Mouse (Mus musculus) embryonic facial prominence, embryonic 11.5 days (tissue): ENCODE data around the gene Spin1. TPM values are rescaled to one million over a fixed set of nuclear protein-coding genes. Genes with fewer than 3 reads are reported as not detected.

Experiments used
- ATAC-seq: fragments of 200-750 bp; cut with Nextera tagmentation; replicated peaks from 2 replicates; pipeline ENCODE4 v1.8.0; 2017; ENCODE audit warnings: low read depth; ENCODE audit not compliant: insufficient number of reproducible peaks, low FRiP score, low TSS enrichment
- DNase-seq: peaks from one replicate; pipeline ENCODE4 v3.0.0-alpha.2; 2015; ENCODE audit warnings: low spot score
- H3K27ac ChIP-seq: fragments of 300-500 bp; sonication (generic); replicated peaks from 2 replicates; pipeline ENCODE4 v1.5.1; 2014; ENCODE audit warnings: mild to moderate bottlenecking, low read depth, low read length, control low read depth
- H3K27me3 ChIP-seq: fragments of 300-500 bp; sonication (generic); 2 replicates; pipeline ENCODE4 v1.6.1; 2014; ENCODE audit warnings: mild to moderate bottlenecking, low read length, moderate library complexity, mixed read lengths; ENCODE audit not compliant: control insufficient read depth, insufficient read depth
- H3K36me3 ChIP-seq: fragments of 300-500 bp; sonication (generic); replicated peaks from 2 replicates; pipeline ENCODE4 v1.6.1; 2014; ENCODE audit warnings: low read depth, mild to moderate bottlenecking, low read length, moderate library complexity, mixed read lengths; ENCODE audit not compliant: control insufficient read depth, insufficient read depth
- H3K4me1 ChIP-seq: fragments of 300-500 bp; sonication (generic); 2 replicates; pipeline ENCODE4 v1.6.1; 2014; ENCODE audit warnings: low read length, mixed read lengths; ENCODE audit not compliant: control insufficient read depth, insufficient read depth
- H3K4me2 ChIP-seq: fragments of 300-500 bp; sonication (generic); 2 replicates; pipeline ENCODE4 v1.6.1; 2014; ENCODE audit warnings: low read depth, mild to moderate bottlenecking, control low read depth, low read length, moderate library complexity
- H3K4me3 ChIP-seq: fragments of 300-500 bp; sonication (generic); 2 replicates; pipeline ENCODE4 v1.5.1; 2014; ENCODE audit warnings: low read depth, low read length, control low read depth
- H3K9ac ChIP-seq: fragments of 300-500 bp; sonication (generic); replicated peaks from 2 replicates; pipeline ENCODE4 v1.6.1; 2014; ENCODE audit warnings: mild to moderate bottlenecking, control low read depth, low read length
- H3K9me3 ChIP-seq: fragments of 300-500 bp; sonication (generic); replicated peaks from 2 replicates; pipeline ENCODE4 v1.6.1; 2016; ENCODE audit warnings: mild to moderate bottlenecking, low read length, inconsistent platforms, mixed read lengths; ENCODE audit not compliant: control insufficient read depth
- WGBS: fragments of 180-500 bp; shearing (Covaris S2); extraction: QIAGEN DNeasy Blood & Tissue Kit; methylation state at CpG from one replicate; pipeline ENCODE4 v1.1.7; 2014; 5-methylcytosine and 5-hydroxymethylcytosine counted together
- polyA plus RNA-seq: library from polyadenylated mRNA; unstranded; fragments of >200 nt; fragmentation: Nextera tagmentation; extraction: Ambion mirVana; gene quantifications from 2 replicates; pipeline ENCODE4 v1.2.1, GENCODE M21; 2014

Spin1 gene
- polyA plus RNA-seq, 1 experiment from 2014 or later: 149 TPM

DNA sequence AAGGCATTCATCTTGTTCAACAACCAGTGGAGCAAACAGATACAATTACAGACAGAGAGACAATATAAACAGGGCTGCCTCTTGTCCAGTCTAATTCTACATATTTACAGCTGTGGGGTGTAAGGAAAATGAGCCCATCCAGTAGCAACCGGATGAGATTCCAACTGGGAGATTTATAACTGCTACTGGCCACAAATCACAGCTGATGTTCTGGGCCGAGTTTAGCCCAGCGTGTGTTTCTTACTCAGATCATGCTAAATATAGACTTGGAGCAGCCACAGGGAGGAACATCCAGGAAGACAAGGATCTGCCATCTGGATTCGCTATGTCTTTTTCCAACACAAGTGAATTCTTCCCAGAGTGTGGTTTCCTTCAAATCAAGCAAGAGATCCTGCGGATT lies 97.5 kb downstream of the Spin1 start:
- H3K4me3 ChIP-seq: no peak overlapping the region
- no peaks in the 10 kb centered on the region for H3K36me3 ChIP-seq
- H3K9me3 ChIP-seq: no peaks in the 10 kb centered on the region
- ATAC-seq: no peak
- no peak for DNase-seq
- no peak overlapping the region for H3K9ac ChIP-seq
- H3K27me3 ChIP-seq: no peaks in the 10 kb centered on the region
- H3K4me2 ChIP-seq: no peak overlapping the region
- 81% methylated on average over 5 of the region's 5 CpGs for WGBS
- no peaks in the 10 kb centered on the region for H3K4me1 ChIP-seq
- no peak overlapping the region for H3K27ac ChIP-seq

Other genes starting within 250 kb of the Spin1 start
- 0.91 and 1.7 TPM in 2 replicates for gene Nxnl2, start 70.1 kb downstream of the Spin1 start, polyA plus RNA-seq